Mouse (Mus musculus): ENCODE data around the gene Ccdc141. TPM values are rescaled to one million over a fixed set of nuclear protein-coding genes. Genes with fewer than 3 reads are reported as not detected.

The Ccdc141 gene
- polyA plus RNA-seq, 1 experiment from 2014 or later: 4.7 TPM

DNA sequence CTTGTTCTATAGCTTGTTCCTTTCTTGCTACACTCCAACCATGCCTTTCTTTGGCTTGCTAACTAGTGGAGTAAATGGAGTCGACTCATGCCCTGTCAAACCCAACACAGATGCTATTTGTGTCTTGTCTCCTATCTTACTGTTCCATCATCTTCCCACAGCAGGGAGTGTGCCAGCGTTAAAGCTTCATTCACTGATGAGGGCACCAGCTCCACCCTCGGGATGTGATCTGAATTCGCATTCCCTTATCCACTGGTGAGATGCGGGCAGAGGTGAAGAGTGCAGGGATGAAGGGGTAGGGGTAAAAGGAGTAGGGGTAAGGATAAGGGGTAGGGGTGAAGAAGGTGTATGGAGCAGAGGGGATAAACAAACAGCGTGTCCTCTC lies 12.6 kb upstream of the Ccdc141 start:
- no peak overlapping the region for H3K4me3 ChIP-seq (ENCODE audit: low read depth, low read length)
- 84% methylated on average over 6 of the region's 6 CpGs for WGBS
- H3K9ac ChIP-seq (ENCODE audit: low read length): no peak overlapping the region
- H3K9me3 ChIP-seq (ENCODE audit: control insufficient read depth, low read length): no peaks in the 10 kb centered on the region
- H3K4me1 ChIP-seq (ENCODE audit: control insufficient read depth, insufficient read depth, low read length): no peaks in the 10 kb centered on the region
- no peak overlapping the region for H3K4me2 ChIP-seq (ENCODE audit: low read depth, severe bottlenecking)
- no peaks in the 10 kb centered on the region for H3K36me3 ChIP-seq (ENCODE audit: control insufficient read depth, insufficient read depth, low read length)
- ATAC-seq (ENCODE audit: insufficient number of reproducible peaks, low FRiP score, low TSS enrichment, low read depth) (no peak), DNase-seq (ENCODE audit: low spot score) (no peak)
- H3K27me3 ChIP-seq (ENCODE audit: control insufficient read depth, insufficient read depth, low read length): no peaks in the 10 kb centered on the region
- H3K27ac ChIP-seq (replicated peaks; ENCODE audit: low read depth, low read length): no peak overlapping the region

DNA sequence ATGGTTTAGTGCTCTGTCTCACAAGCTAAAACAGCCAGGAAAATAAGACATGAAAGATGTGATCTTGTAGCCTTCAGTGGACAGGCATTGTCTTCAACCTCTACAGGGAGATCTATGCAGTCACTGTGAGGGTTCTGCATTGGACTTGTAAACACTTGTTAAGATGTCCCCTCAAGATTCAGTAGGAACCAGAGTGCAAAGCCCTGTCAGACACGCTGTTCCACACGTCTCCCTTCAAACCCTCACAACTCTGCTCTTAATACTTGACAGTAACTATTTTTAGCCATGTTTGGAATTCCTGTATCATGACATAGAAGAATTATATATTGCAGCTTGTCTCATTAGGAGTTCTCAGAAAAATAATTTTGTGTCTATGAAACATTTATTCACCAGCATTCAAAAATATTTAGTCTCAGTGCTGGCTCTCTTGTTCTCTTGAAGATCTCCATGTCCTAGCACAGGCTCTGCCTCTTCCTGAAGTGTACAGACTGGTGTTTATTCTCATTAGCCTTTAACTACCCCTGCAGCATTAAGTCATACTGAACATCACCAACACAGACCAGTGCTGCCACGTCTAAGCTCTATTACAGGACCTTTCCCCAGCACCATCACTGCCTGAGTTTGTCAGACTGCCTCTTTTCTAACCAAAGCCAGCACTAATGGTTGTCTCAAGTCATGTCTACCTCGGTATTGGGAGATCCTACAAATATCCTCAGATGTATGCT lies 12.0 kb upstream of the Ccdc141 start:
- Histone ChIP-seq H3K4me3 (ENCODE audit: low read depth, low read length) (no peak overlapping the region), H3K9ac (ENCODE audit: low read length) (no peak overlapping the region), H3K9me3 (ENCODE audit: control insufficient read depth, low read length) (no peaks in the 10 kb centered on the region), H3K27me3 (ENCODE audit: control insufficient read depth, insufficient read depth, low read length) (no peaks in the 10 kb centered on the region), H3K36me3 (ENCODE audit: control insufficient read depth, insufficient read depth, low read length) (no peaks in the 10 kb centered on the region), H3K4me1 (ENCODE audit: control insufficient read depth, insufficient read depth, low read length) (no peaks in the 10 kb centered on the region), H3K4me2 (ENCODE audit: low read depth, severe bottlenecking) (no peak overlapping the region), H3K27ac (replicated peaks; ENCODE audit: low read depth, low read length) (no peak overlapping the region)
- ATAC-seq (ENCODE audit: insufficient number of reproducible peaks, low FRiP score, low TSS enrichment, low read depth) (no peak), DNase-seq (ENCODE audit: low spot score) (no peak)
- WGBS: 85% methylated on average over 4 of the region's 4 CpGs

DNA sequence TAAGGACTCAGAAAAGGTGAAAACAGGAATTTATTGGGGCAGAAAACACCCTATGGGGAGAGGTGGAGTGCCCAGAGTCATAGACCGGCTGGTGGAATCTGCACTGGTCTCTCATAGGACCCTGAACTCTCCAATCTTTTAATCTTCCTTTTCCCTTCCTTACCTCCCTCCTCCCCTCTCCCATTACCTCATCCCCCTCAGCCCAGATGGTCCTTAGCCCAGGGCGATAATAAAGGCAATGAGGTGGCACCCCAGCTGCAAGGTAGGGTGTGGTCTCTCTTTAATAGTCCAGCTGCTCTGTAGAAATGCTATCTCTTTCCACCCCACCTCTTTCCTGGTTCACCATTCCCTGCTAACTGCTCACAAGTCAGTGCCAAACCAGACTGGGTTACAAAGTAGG lies 7.0 kb upstream of the Ccdc141 start:
- whole genome bisulfite sequencing: 54% methylated on average over 2 of the region's 2 CpGs
- H3K4me3 ChIP-seq (ENCODE audit: low read depth, low read length): no peak overlapping the region

DNA sequence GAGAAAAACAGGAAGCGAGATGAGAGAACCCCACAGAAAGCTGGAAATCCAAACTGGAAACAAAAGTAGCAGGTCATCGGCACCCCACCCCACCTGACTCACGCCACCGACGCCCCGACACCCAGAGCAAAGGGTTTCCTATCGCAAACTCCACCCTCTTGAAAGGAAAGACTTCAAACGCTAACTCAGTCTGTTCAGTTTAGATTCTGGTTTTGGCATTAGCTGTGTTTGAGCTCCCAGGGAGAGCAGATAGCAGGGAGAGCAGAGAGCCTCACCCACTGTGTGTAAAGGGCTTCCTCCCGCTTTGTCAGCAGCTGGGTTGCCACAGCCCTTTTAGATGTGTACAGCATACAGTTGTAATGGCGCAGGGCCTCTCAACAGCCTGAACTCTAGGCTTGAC lies 6.0 kb upstream of the Ccdc141 start:
- WGBS: 66% methylated on average over 10 of the region's 10 CpGs

More for the DNA sequence above, 7.0 kb upstream of the Ccdc141 start:
- no peak overlapping the region for H3K9ac ChIP-seq (ENCODE audit: low read length)
- no peak overlapping the region for H3K4me2 ChIP-seq (ENCODE audit: low read depth, severe bottlenecking)
- no peaks in the 10 kb centered on the region for H3K9me3 ChIP-seq (ENCODE audit: control insufficient read depth, low read length)
- no peak for DNase-seq (ENCODE audit: low spot score)
- 0 out of 2 replicates have a peak, but pooled peaks cover 4% of the 10 kb centered on the region for H3K4me1 ChIP-seq (ENCODE audit: control insufficient read depth, insufficient read depth, low read length)
- H3K36me3 ChIP-seq (ENCODE audit: control insufficient read depth, insufficient read depth, low read length): no peaks in the 10 kb centered on the region
- no peak for ATAC-seq (ENCODE audit: insufficient number of reproducible peaks, low FRiP score, low TSS enrichment, low read depth)
- no peaks in the 10 kb centered on the region for H3K27me3 ChIP-seq (ENCODE audit: control insufficient read depth, insufficient read depth, low read length)
- H3K27ac ChIP-seq (replicated peaks; ENCODE audit: low read depth, low read length): no peak overlapping the region

DNA sequence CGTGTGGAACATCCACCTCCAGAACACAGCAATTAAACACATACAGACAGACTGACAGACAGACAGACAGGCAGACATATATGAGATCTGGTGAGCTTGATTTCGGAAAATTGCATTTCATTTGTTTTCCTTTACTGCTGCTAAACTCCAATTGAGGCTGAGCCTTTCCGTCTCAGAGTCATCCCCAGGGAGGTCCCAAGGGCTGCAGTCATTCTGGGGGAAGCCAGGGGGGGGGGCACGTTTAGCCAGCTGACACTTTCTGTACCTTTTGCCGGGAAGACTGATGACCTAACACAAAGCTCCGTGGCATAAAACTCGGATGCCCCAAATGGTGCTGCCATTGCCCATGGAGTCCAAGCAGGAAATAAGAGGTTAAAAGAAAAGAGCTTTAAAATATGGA lies 5.0 kb upstream of the Ccdc141 start:
- Histone ChIP-seq H3K36me3 (ENCODE audit: control insufficient read depth, insufficient read depth, low read length) (no peaks in the 10 kb centered on the region), H3K9me3 (ENCODE audit: control insufficient read depth, low read length) (no peaks in the 10 kb centered on the region), H3K4me3 (ENCODE audit: low read depth, low read length) (no peak overlapping the region), H3K4me2 (ENCODE audit: low read depth, severe bottlenecking) (no peak overlapping the region), H3K4me1 (ENCODE audit: control insufficient read depth, insufficient read depth, low read length) (peaks cover 12% of the 10 kb centered on the region), H3K27me3 (ENCODE audit: control insufficient read depth, insufficient read depth, low read length) (no peaks in the 10 kb centered on the region), H3K27ac (replicated peaks; ENCODE audit: low read depth, low read length) (no peak overlapping the region), H3K9ac (ENCODE audit: low read length) (no peak overlapping the region)
- no peak for ATAC-seq (ENCODE audit: insufficient number of reproducible peaks, low FRiP score, low TSS enrichment, low read depth)
- WGBS: 56% methylated on average over 7 of the region's 7 CpGs
- no peak for DNase-seq (ENCODE audit: low spot score)

More for the DNA sequence above, 6.0 kb upstream of the Ccdc141 start:
- H3K9me3 ChIP-seq (ENCODE audit: control insufficient read depth, low read length): no peaks in the 10 kb centered on the region
- H3K27me3 ChIP-seq (ENCODE audit: control insufficient read depth, insufficient read depth, low read length): no peaks in the 10 kb centered on the region
- peaks cover 7% of the 10 kb centered on the region for H3K4me1 ChIP-seq (ENCODE audit: control insufficient read depth, insufficient read depth, low read length)
- no peak for ATAC-seq (ENCODE audit: insufficient number of reproducible peaks, low FRiP score, low TSS enrichment, low read depth)
- H3K4me2 ChIP-seq (ENCODE audit: low read depth, severe bottlenecking): no peak overlapping the region
- H3K27ac ChIP-seq (replicated peaks; ENCODE audit: low read depth, low read length): no peak overlapping the region
- DNase-seq (ENCODE audit: low spot score): no peak
- no peak overlapping the region for H3K4me3 ChIP-seq (ENCODE audit: low read depth, low read length)
- H3K36me3 ChIP-seq (ENCODE audit: control insufficient read depth, insufficient read depth, low read length): no peaks in the 10 kb centered on the region
- H3K9ac ChIP-seq (ENCODE audit: low read length): no peak overlapping the region

DNA sequence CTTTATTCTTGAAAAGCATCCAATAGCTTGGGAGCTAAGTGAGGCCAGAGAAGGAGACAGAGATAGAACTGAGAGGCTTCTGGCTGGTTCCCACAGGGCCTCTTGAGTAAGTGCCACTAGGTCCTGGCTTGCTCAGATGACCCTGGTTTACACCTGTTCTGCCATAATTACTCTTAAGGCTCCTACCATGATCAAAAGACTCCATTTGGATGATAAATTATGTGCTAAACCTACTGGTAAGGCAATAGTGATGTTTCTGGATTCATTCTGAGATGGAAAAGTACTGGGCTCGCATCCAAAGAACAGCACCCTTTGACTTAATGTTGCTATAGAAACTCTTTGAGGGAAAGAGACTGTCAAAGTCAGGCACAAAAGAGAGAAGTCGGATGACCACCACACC lies 3.9 kb upstream of the Ccdc141 start:
- H3K4me2 ChIP-seq (ENCODE audit: low read depth, severe bottlenecking): no peak overlapping the region
- no peak for DNase-seq (ENCODE audit: low spot score)
- H3K27ac ChIP-seq (replicated peaks; ENCODE audit: low read depth, low read length): no peak overlapping the region
- no peaks in the 10 kb centered on the region for H3K9me3 ChIP-seq (ENCODE audit: control insufficient read depth, low read length)
- no peaks in the 10 kb centered on the region for H3K27me3 ChIP-seq (ENCODE audit: control insufficient read depth, insufficient read depth, low read length)
- H3K9ac ChIP-seq (ENCODE audit: low read length): no peak overlapping the region
- no peaks in the 10 kb centered on the region for H3K36me3 ChIP-seq (ENCODE audit: control insufficient read depth, insufficient read depth, low read length)
- peaks cover 12% of the 10 kb centered on the region for H3K4me1 ChIP-seq (ENCODE audit: control insufficient read depth, insufficient read depth, low read length)
- ATAC-seq (ENCODE audit: insufficient number of reproducible peaks, low FRiP score, low TSS enrichment, low read depth): no peak
- WGBS: 71% methylated on average over 2 of the region's 2 CpGs
- H3K4me3 ChIP-seq (ENCODE audit: low read depth, low read length): no peak overlapping the region

DNA sequence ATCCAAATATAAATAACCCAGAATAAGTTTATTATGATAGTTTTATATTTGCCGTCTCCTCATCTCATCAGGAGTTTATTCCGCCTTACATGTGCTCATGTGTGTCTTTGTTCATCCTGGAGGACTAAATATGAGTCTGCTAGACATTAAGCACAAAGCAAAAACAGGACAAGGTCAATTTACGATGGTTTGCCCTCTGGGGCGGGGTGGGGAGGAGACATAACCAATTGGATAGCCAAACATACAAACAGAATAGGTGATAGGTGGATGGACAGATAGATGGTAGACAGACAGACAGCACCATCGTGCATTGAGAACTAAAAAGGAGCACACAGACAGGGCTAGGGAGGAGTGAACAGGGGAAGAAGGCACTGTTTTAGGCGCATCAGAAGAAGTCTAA lies 3.4 kb upstream of the Ccdc141 start:
- DNase-seq (ENCODE audit: low spot score) (no peak), ATAC-seq (ENCODE audit: insufficient number of reproducible peaks, low FRiP score, low TSS enrichment, low read depth) (no peak)
- Histone ChIP-seq H3K27me3 (ENCODE audit: control insufficient read depth, insufficient read depth, low read length) (no peaks in the 10 kb centered on the region), H3K4me3 (ENCODE audit: low read depth, low read length) (no peak overlapping the region), H3K9me3 (ENCODE audit: control insufficient read depth, low read length) (no peaks in the 10 kb centered on the region), H3K27ac (replicated peaks; ENCODE audit: low read depth, low read length) (no peak overlapping the region), H3K4me2 (ENCODE audit: low read depth, severe bottlenecking) (no peak overlapping the region), H3K9ac (ENCODE audit: low read length) (no peak overlapping the region), H3K4me1 (ENCODE audit: control insufficient read depth, insufficient read depth, low read length) (peaks cover 12% of the 10 kb centered on the region), H3K36me3 (ENCODE audit: control insufficient read depth, insufficient read depth, low read length) (no peaks in the 10 kb centered on the region)
- WGBS: 82% methylated on average over 6 of the region's 6 CpGs

DNA sequence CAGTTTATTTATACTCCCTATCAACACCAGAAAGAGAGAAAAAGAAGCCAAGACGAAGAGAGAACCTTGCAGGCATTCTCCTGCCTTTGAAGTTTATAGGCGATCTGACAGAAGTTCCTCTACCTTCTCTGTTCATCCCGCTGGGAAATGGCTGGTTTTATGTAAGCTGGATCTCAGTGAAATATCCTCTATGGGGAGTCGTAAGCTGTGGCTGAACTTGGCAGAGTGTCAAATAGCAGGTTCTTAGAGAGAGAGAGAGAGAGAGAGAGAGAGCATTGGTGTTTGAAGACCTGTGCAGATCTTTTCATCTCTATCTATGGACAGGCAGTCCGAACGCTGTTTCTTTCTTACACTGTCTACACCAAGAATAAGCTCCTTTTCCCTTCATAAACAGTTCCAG lies 2.9 kb upstream of the Ccdc141 start:
- Histone ChIP-seq H3K4me3 (ENCODE audit: low read depth, low read length) (no peak overlapping the region), H3K36me3 (ENCODE audit: control insufficient read depth, insufficient read depth, low read length) (no peaks in the 10 kb centered on the region), H3K4me1 (ENCODE audit: control insufficient read depth, insufficient read depth, low read length) (peaks cover 12% of the 10 kb centered on the region), H3K27ac (replicated peaks; ENCODE audit: low read depth, low read length) (no peak overlapping the region), H3K27me3 (ENCODE audit: control insufficient read depth, insufficient read depth, low read length) (no peaks in the 10 kb centered on the region), H3K9ac (ENCODE audit: low read length) (no peak overlapping the region), H3K9me3 (ENCODE audit: control insufficient read depth, low read length) (no peaks in the 10 kb centered on the region), H3K4me2 (ENCODE audit: low read depth, severe bottlenecking) (no peak overlapping the region)
- WGBS: 34% methylated on average over 6 of the region's 6 CpGs
- DNase-seq (ENCODE audit: low spot score) (no peak), ATAC-seq (ENCODE audit: insufficient number of reproducible peaks, low FRiP score, low TSS enrichment, low read depth) (no peak)

DNA sequence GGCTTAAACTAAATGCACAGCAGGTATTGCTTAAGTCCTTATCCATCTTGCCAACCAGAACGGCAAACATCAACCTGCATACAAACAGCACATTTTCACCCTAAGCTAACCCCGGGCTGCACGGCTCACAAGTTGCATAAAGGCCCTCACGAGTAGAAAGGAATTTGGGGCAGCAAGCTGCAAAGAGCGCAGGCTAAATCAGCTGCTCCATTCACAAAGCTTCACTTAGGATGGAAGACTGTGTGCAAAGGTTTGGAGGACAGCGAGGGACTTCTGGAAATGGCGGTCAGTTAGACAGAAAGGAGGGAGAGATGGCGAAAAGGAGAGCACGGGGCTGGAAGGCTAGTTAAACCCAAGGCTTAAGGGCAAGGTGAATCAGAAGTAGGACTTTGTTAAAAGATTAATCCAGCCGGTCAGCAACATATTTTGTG lies 1.8 kb upstream of the Ccdc141 start:
- WGBS: 46% methylated on average over 10 of the region's 10 CpGs
- Histone ChIP-seq H3K4me2 (ENCODE audit: low read depth, severe bottlenecking) (no peak overlapping the region), H3K27me3 (ENCODE audit: control insufficient read depth, insufficient read depth, low read length) (no peaks in the 10 kb centered on the region), H3K4me3 (ENCODE audit: low read depth, low read length) (no peak overlapping the region), H3K27ac (replicated peaks; ENCODE audit: low read depth, low read length) (no peak overlapping the region), H3K9me3 (ENCODE audit: control insufficient read depth, low read length) (no peaks in the 10 kb centered on the region), H3K9ac (ENCODE audit: low read length) (no peak overlapping the region), H3K36me3 (ENCODE audit: control insufficient read depth, insufficient read depth, low read length) (no peaks in the 10 kb centered on the region), H3K4me1 (ENCODE audit: control insufficient read depth, insufficient read depth, low read length) (peaks cover 12% of the 10 kb centered on the region)
- DNase-seq (ENCODE audit: low spot score) (no peak), ATAC-seq (ENCODE audit: insufficient number of reproducible peaks, low FRiP score, low TSS enrichment, low read depth) (no peak)

Measured in limb, embryonic 11.5 days (tissue).